Mouse (Mus musculus) kidney, postnatal 0 days (tissue): Measurements from ENCODE around the gene Smpd3. TPM values are rescaled to one million over a fixed set of nuclear protein-coding genes. Genes with fewer than 3 reads are reported as not detected.
A peak's percentile ranks its signal among the peaks of the same experiment; 100 is the strongest.

ENCODE experiments used
- ATAC-seq: fragments of 200-750 bp; cut with Nextera tagmentation; replicated peaks from 2 replicates; pipeline ENCODE4 v1.8.0; 2017; ENCODE audit warnings: low read depth, moderate number of reproducible peaks, moderate TSS enrichment, moderate library complexity; ENCODE audit not compliant: low FRiP score
- DNase-seq: peaks from one replicate; pipeline ENCODE4 v3.0.0-alpha.2; 2016; ENCODE audit warnings: low spot score
- H3K27ac ChIP-seq: fragments of 300-500 bp; sonication (generic); 2 replicates; pipeline ENCODE4 v1.5.1; 2014; ENCODE audit warnings: mild to moderate bottlenecking
- H3K27me3 ChIP-seq: fragments of 300-500 bp; sonication (generic); 2 replicates; pipeline ENCODE4 v1.6.1; 2014; ENCODE audit warnings: low read length, mixed read lengths; ENCODE audit not compliant: insufficient read depth
- H3K36me3 ChIP-seq: fragments of 300-500 bp; sonication (generic); 2 replicates; pipeline ENCODE4 v1.6.1; 2014; ENCODE audit warnings: low read length, mixed read lengths; ENCODE audit not compliant: insufficient read depth
- H3K4me1 ChIP-seq: fragments of 300-500 bp; sonication (generic); replicated peaks from 2 replicates; pipeline ENCODE4 v1.6.1; 2014; ENCODE audit warnings: antibody characterized with exemption, low read length, mixed read lengths; ENCODE audit not compliant: insufficient read depth
- H3K4me2 ChIP-seq: fragments of 300-500 bp; sonication (generic); 2 replicates; pipeline ENCODE4 v1.6.1; 2014; ENCODE audit warnings: mild to moderate bottlenecking, low read length, moderate library complexity, mixed read lengths
- H3K4me3 ChIP-seq: fragments of 300-500 bp; sonication (generic); replicated peaks from 2 replicates; pipeline ENCODE4 v1.5.1; 2014; ENCODE audit warnings: low read depth, low read length
- H3K9ac ChIP-seq: fragments of 300-500 bp; sonication (generic); 2 replicates; pipeline ENCODE4 v1.6.1; 2014; ENCODE audit warnings: low read depth, low read length
- H3K9me3 ChIP-seq: fragments of 300-500 bp; sonication (generic); replicated peaks from 2 replicates; pipeline ENCODE4 v1.6.1; 2016; ENCODE audit warnings: low read length, inconsistent platforms, mixed read lengths
- CTCF ChIP-seq: IDR thresholded peaks from 2 replicates; pipeline ENCODE4 v1.5.1; 2016; ENCODE audit warnings: antibody characterized with exemption, low read depth, mild to moderate bottlenecking, moderate library complexity
- WGBS: fragments of 180-500 bp; shearing (Covaris S2); extraction: QIAGEN DNeasy Blood & Tissue Kit; methylation state at CpG from one replicate; pipeline ENCODE4 v1.1.7; 2014; 5-methylcytosine and 5-hydroxymethylcytosine counted together
- polyA plus RNA-seq: library from polyadenylated mRNA; unstranded; fragments of >200 nt; fragmentation: Nextera tagmentation; extraction: Ambion mirVana; gene quantifications from 2 replicates; pipeline ENCODE4 v1.2.1, GENCODE M21; 2015

Smpd3 gene
- polyA plus RNA-seq, 1 experiment from 2014 or later: 0.42 TPM

- Histone ChIP-seq H3K36me3 (no peaks in the 10 kb centered on the region), H3K27ac (no peak overlapping the region), H3K9ac (no peak overlapping the region), H3K4me2 (no peak overlapping the region), H3K9me3 (no peaks in the 10 kb centered on the region), H3K4me3 (no peak overlapping the region), H3K27me3 (no peaks in the 10 kb centered on the region), H3K4me1 (no peaks in the 10 kb centered on the region)
- ATAC-seq (no peak), DNase-seq (no peak)
- WGBS: 79% methylated on average over 3 of the region's 3 CpGs
- no peak for TF ChIP-seq CTCF
Measured at GRCm38 (mm10) chr8:106299686-106300085, 38.1 kb downstream of the Smpd3 start.

GRCm38 (mm10) chr8:106298846-106299245 is 38.9 kb downstream of the Smpd3 start:
- Histone ChIP-seq H3K36me3 (no peaks in the 10 kb centered on the region), H3K27me3 (no peaks in the 10 kb centered on the region), H3K4me1 (no peaks in the 10 kb centered on the region), H3K4me3 (no peak overlapping the region), H3K9me3 (no peaks in the 10 kb centered on the region), H3K27ac (no peak overlapping the region), H3K9ac (no peak overlapping the region), H3K4me2 (no peak overlapping the region)
- DNase-seq (no peak), ATAC-seq (no peak)
- 55% methylated on average over 1 of the region's 1 CpGs for WGBS
- no peak for TF ChIP-seq CTCF

- Histone ChIP-seq H3K36me3 (no peaks in the 10 kb centered on the region), H3K9me3 (no peaks in the 10 kb centered on the region), H3K4me1 (no peaks in the 10 kb centered on the region), H3K9ac (no peak overlapping the region), H3K27ac (no peak overlapping the region), H3K4me3 (no peak overlapping the region), H3K4me2 (no peak overlapping the region), H3K27me3 (no peaks in the 10 kb centered on the region)
- WGBS: 49% methylated on average over 5 of the region's 5 CpGs
- peak; percentile 40 for DNase-seq
- no peak for TF ChIP-seq CTCF
- ATAC-seq: no peak
Measured at GRCm38 (mm10) chr8:106298261-106298660, 39.5 kb downstream of the Smpd3 start.

GRCm38 (mm10) chr8:106292484-106293396 is 45.0 kb downstream of the Smpd3 start:
- Histone ChIP-seq H3K4me2 (no peak overlapping the region), H3K9ac (no peak overlapping the region), H3K27ac (no peak overlapping the region), H3K9me3 (no peaks in the 10 kb centered on the region), H3K27me3 (no peaks in the 10 kb centered on the region), H3K4me3 (no peak overlapping the region), H3K36me3 (no peaks in the 10 kb centered on the region), H3K4me1 (no peaks in the 10 kb centered on the region)
- 66% methylated on average over 20 of the region's 20 CpGs for WGBS
- ATAC-seq: no peak
- no peak for DNase-seq
- TF ChIP-seq CTCF: no peak

GRCm38 (mm10) chr8:106289464-106289863 is 48.3 kb downstream of the Smpd3 start:
- Histone ChIP-seq H3K4me2 (no peak overlapping the region), H3K9ac (no peak overlapping the region), H3K9me3 (no peaks in the 10 kb centered on the region), H3K4me3 (no peak overlapping the region), H3K27ac (no peak overlapping the region), H3K36me3 (no peaks in the 10 kb centered on the region), H3K4me1 (no peaks in the 10 kb centered on the region), H3K27me3 (no peaks in the 10 kb centered on the region)
- no peak for TF ChIP-seq CTCF
- ATAC-seq (no peak), DNase-seq (no peak)
- 55% methylated on average over 7 of the region's 7 CpGs for WGBS

GRCm38 (mm10) chr8:106288732-106289131 is 49.1 kb downstream of the Smpd3 start:
- Histone ChIP-seq H3K4me1 (no peaks in the 10 kb centered on the region), H3K9me3 (no peaks in the 10 kb centered on the region), H3K36me3 (no peaks in the 10 kb centered on the region), H3K27ac (no peak overlapping the region), H3K27me3 (no peaks in the 10 kb centered on the region), H3K9ac (no peak overlapping the region), H3K4me2 (no peak overlapping the region), H3K4me3 (no peak overlapping the region)
- no peak for ATAC-seq
- no peak for TF ChIP-seq CTCF
- DNase-seq: no peak
- WGBS: 32% methylated on average over 2 of the region's 3 CpGs
